Comparison of ENCODE assay signal across 8 mouse cellular contexts in the genomic region with DNA sequence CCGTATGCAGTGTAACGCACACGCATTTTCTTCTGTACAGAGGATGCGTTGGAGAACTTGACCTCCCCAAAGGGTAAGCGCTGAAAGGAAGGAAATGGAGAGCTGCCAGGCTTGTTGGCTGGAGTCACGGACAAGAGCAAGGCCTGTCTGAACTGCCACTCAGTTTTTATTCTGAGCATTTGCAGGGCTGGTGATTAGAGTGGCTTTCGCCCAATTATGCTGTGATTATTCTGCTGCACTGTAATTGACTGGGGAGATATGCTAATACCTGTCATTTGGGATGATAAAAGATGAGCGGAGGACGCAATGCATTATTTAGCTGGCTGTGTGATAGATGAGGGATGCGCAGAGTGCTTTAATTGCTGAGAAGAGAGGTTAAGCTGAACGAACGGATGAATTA.
DNase-seq lines count a peak whose midpoint lies in the region; ATAC-seq and TF ChIP-seq lines count a peak whose summit lies in the region.

No protein-coding gene starts in this region.

- peak; percentile 66 to 75 for DNase-seq in heart, adult 2 months
- DNase-seq in heart, postnatal 25 days (ENCODE audit: low spot score) = no peak
- peak; percentile 78 for DNase-seq in adrenal gland, adult 8-10 months
- peak; percentile 40 to 49 for DNase-seq in kidney, postnatal 4 days
- no peak for DNase-seq in layer of hippocampus, adult 9-10 months (ENCODE audit: low spot score)
- DNase-seq in embryo, embryonic 10.5 days (ENCODE audit: low spot score) = no peak

- no peak overlapping the region for H3K9ac ChIP-seq in heart, adult 2 months (ENCODE audit: low read depth, low read length)
- 0 out of 2 replicates have a peak overlapping the region, but pooled peaks have one; percentile 6 for H3K9ac ChIP-seq in forebrain, embryonic 15.5 days (replicated peaks)

- no peak for TF ChIP-seq EP300 in heart, adult 2 months (IDR thresholded peaks at IDR 0.05; ENCODE audit: insufficient read depth, low read depth, low read length)

- TF ChIP-seq POLR2A in heart, adult 2 months (IDR thresholded peaks at IDR 0.05; ENCODE audit: insufficient read depth, low read depth, low read length) = no peak

- TF ChIP-seq CTCF in heart, adult 2 months (IDR thresholded peaks at IDR 0.05) = no peak

- H3K4me2 ChIP-seq in forebrain, embryonic 15.5 days (replicated peaks) = peak overlapping the region; percentile 4

- H3K36me3 ChIP-seq in heart, adult 2 months (ENCODE audit: control insufficient read depth, insufficient read depth, low read length) = peaks cover 7% of the 10 kb centered on the region
- H3K36me3 ChIP-seq in forebrain, embryonic 15.5 days = no peaks in the 10 kb centered on the region

- no peaks in the 10 kb centered on the region for H3K9me3 ChIP-seq in forebrain, embryonic 15.5 days

- peaks cover 20% of the 10 kb centered on the region for H3K4me1 ChIP-seq in heart, adult 2 months (ENCODE audit: control insufficient read depth, insufficient read depth, low read length)
- peaks cover 64% of the 10 kb centered on the region for H3K4me1 ChIP-seq in forebrain, embryonic 15.5 days

- ATAC-seq in forebrain, embryonic 15.5 days (replicated peaks) = peak; percentile 80
- no peak for ATAC-seq in erythroid progenitor cell, adult 5-6 weeks (replicated peaks; ENCODE audit: low FRiP score, poor library complexity, severe bottlenecking)

- intact Hi-C loops in heart, adult 2 months (cut with DNase I) = loop anchor here (5.0 kb wide), 1 partner anchor 35 kb away; no protein-coding TSS in a partner anchor
- intact Hi-C loops in heart, postnatal 25 days (cut with DNase I) = no loop called here

- no peaks in the 10 kb centered on the region for H3K27me3 ChIP-seq in heart, adult 2 months (ENCODE audit: control insufficient read depth, insufficient read depth, low read length)
- H3K27me3 ChIP-seq in forebrain, embryonic 15.5 days = no peaks in the 10 kb centered on the region

- WGBS in heart, adult 2 months = 26% methylated on average over 12 of the region's 12 CpGs
- 12% methylated on average over 12 of the region's 12 CpGs for WGBS in forebrain, embryonic 15.5 days

- no peak overlapping the region for H3K4me3 ChIP-seq in heart, adult 2 months
- H3K4me3 ChIP-seq in forebrain, embryonic 15.5 days = no peak overlapping the region

- H3K27ac ChIP-seq in heart, adult 2 months = no peak overlapping the region
- peak overlapping the region; percentile 83 for H3K27ac ChIP-seq in forebrain, embryonic 15.5 days (replicated peaks)

- 0 out of 2 replicates have a peak, but pooled peaks cover 2% of the 10 kb centered on the region for H3K79me2 ChIP-seq in heart, adult 2 months (replicated peaks; ENCODE audit: control insufficient read depth, insufficient read depth, low read length)

Comparison
In these comparisons a context has a peak if more than half of its experiments do, and no peak if none do; other contexts are left out.
1. DNase-seq: peak in heart, adult 2 months (2 of 2), adrenal gland, adult 8-10 months (single experiment) and kidney, postnatal 4 days (2 of 2); none in heart, postnatal 25 days (single experiment), layer of hippocampus, adult 9-10 months (single experiment) and embryo, embryonic 10.5 days (single experiment).